Mouse (Mus musculus) intestine, embryonic 16.5 days (tissue): ENCODE data around the gene Galk1. TPM values are rescaled to one million over a fixed set of nuclear protein-coding genes. Genes with fewer than 3 reads are reported as not detected.

Experiments used
- ATAC-seq: fragments of 200-750 bp; cut with Nextera tagmentation; 2 replicates; pipeline ENCODE4 v1.8.0; 2017; ENCODE audit warnings: moderate TSS enrichment, moderate library complexity
- H3K27ac ChIP-seq: fragments of 300-500 bp; sonication (generic); 2 replicates; pipeline ENCODE4 v1.5.1; 2014; ENCODE audit warnings: mild to moderate bottlenecking, low read length
- H3K27me3 ChIP-seq: fragments of 300-500 bp; sonication (generic); replicated peaks from 2 replicates; pipeline ENCODE4 v1.6.1; 2014; ENCODE audit warnings: low read length, control low read depth, mixed read lengths; ENCODE audit not compliant: control insufficient read depth, insufficient read depth
- H3K36me3 ChIP-seq: fragments of 300-500 bp; sonication (generic); 2 replicates; pipeline ENCODE4 v1.6.1; 2014; ENCODE audit warnings: low read length, control low read depth; ENCODE audit not compliant: control insufficient read depth, insufficient read depth
- H3K4me1 ChIP-seq: fragments of 300-500 bp; sonication (generic); 2 replicates; pipeline ENCODE4 v1.6.1; 2014; ENCODE audit warnings: low read length, control low read depth, mixed read lengths; ENCODE audit not compliant: control insufficient read depth, insufficient read depth
- H3K4me2 ChIP-seq: fragments of 300-500 bp; sonication (generic); 2 replicates; pipeline ENCODE4 v1.6.1; 2014; ENCODE audit warnings: low read depth, low read length, control low read depth
- H3K4me3 ChIP-seq: fragments of 300-500 bp; sonication (generic); 2 replicates; pipeline ENCODE4 v1.5.1; 2014; ENCODE audit warnings: mild to moderate bottlenecking, low read length
- H3K9ac ChIP-seq: fragments of 300-500 bp; sonication (generic); 2 replicates; pipeline ENCODE4 v1.6.1; 2014; ENCODE audit warnings: low read depth, low read length
- H3K9me3 ChIP-seq: fragments of 300-500 bp; sonication (generic); 2 replicates; pipeline ENCODE4 v1.6.1; 2016; ENCODE audit warnings: low read length, control low read depth; ENCODE audit not compliant: control insufficient read depth
- WGBS: fragments of 180-500 bp; shearing (Covaris S2); extraction: QIAGEN DNeasy Blood & Tissue Kit; methylation state at CpG from one replicate; pipeline ENCODE4 v1.1.7; 2014; 5-methylcytosine and 5-hydroxymethylcytosine counted together
- polyA plus RNA-seq: library from polyadenylated mRNA; unstranded; fragments of >200 nt; fragmentation: Nextera tagmentation; extraction: Ambion mirVana; gene quantifications from 2 replicates; pipeline ENCODE4 v1.2.1, GENCODE M21; 2015

The Galk1 gene
- polyA plus RNA-seq, 1 experiment from 2014 or later = 360 TPM

- Histone ChIP-seq H3K36me3 (peaks cover 66% of the 10 kb centered on the region), H3K9ac (no peak overlapping the region), H3K4me3 (no peak overlapping the region), H3K27ac (no peak overlapping the region), H3K4me1 (no peaks in the 10 kb centered on the region), H3K27me3 (no peaks in the 10 kb centered on the region), H3K9me3 (no peaks in the 10 kb centered on the region), H3K4me2 (no peak overlapping the region)
- 91% methylated on average over 9 of the region's 9 CpGs for WGBS
- no peak for ATAC-seq
These were observed 41.2 kb upstream of the Galk1 start for GRCm38 (mm10) chr11:116053510-116054229.

DNA sequence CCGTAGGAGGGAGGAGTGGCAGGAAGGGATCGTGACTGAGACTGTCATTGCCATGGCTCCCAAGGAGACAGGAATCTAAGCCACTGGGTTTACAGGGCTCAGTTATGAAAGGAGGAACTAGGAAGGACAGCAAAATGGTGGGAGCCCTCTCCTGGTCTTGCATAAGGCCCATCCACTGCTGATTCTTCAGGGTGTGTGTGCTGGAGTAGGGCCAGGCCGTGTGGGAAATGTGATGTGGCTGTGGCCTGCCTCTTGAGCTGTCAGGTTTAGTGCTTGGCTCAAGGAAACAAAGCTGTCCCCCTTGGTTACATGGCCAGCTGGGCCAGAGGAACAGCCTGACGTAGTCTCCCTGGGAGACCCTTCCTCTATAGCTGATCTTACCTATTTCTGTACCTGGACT lies 37.7 kb upstream of the Galk1 start:
- H3K36me3 ChIP-seq = peaks cover 55% of the 10 kb centered on the region
- WGBS = 84% methylated on average over 4 of the region's 4 CpGs
- no peak for ATAC-seq

GRCm38 (mm10) chr11:116049610-116050009 lies 37.1 kb upstream of the Galk1 start:
- Histone ChIP-seq H3K27ac (no peak overlapping the region), H3K4me3 (no peak overlapping the region), H3K9me3 (no peaks in the 10 kb centered on the region), H3K9ac (no peak overlapping the region), H3K27me3 (no peaks in the 10 kb centered on the region), H3K4me1 (no peaks in the 10 kb centered on the region), H3K36me3 (peaks cover 50% of the 10 kb centered on the region), H3K4me2 (no peak overlapping the region)
- 79% methylated on average over 2 of the region's 2 CpGs for WGBS
- ATAC-seq = no peak

More for the DNA sequence above, 37.7 kb upstream of the Galk1 start:
- Histone ChIP-seq H3K27me3 (no peaks in the 10 kb centered on the region), H3K27ac (no peak overlapping the region), H3K9ac (no peak overlapping the region), H3K4me2 (no peak overlapping the region), H3K9me3 (no peaks in the 10 kb centered on the region), H3K4me1 (no peaks in the 10 kb centered on the region), H3K4me3 (no peak overlapping the region)

GRCm38 (mm10) chr11:116045173-116045572 lies 32.7 kb upstream of the Galk1 start:
- WGBS = 95% methylated on average over 6 of the region's 6 CpGs
- H3K27ac ChIP-seq = no peak overlapping the region
- H3K9me3 ChIP-seq = no peaks in the 10 kb centered on the region
- H3K4me3 ChIP-seq = no peak overlapping the region
- no peaks in the 10 kb centered on the region for H3K4me1 ChIP-seq
- H3K4me2 ChIP-seq = no peak overlapping the region
- H3K27me3 ChIP-seq = no peaks in the 10 kb centered on the region
- H3K36me3 ChIP-seq = peaks cover 30% of the 10 kb centered on the region
- H3K9ac ChIP-seq = no peak overlapping the region
- no peak for ATAC-seq

GRCm38 (mm10) chr11:116043286-116043685 lies 30.8 kb upstream of the Galk1 start:
- Histone ChIP-seq H3K36me3 (peaks cover 13% of the 10 kb centered on the region), H3K27me3 (no peaks in the 10 kb centered on the region), H3K9me3 (no peaks in the 10 kb centered on the region), H3K27ac (no peak overlapping the region), H3K9ac (no peak overlapping the region), H3K4me2 (no peak overlapping the region), H3K4me3 (no peak overlapping the region), H3K4me1 (no peaks in the 10 kb centered on the region)
- WGBS = 96% methylated on average over 1 of the region's 1 CpGs
- ATAC-seq = no peak

GRCm38 (mm10) chr11:116042372-116043138 lies 30.0 kb upstream of the Galk1 start:
- Histone ChIP-seq H3K9ac (no peak overlapping the region), H3K27me3 (no peaks in the 10 kb centered on the region), H3K4me3 (no peak overlapping the region), H3K36me3 (peaks cover 10% of the 10 kb centered on the region; the same call in 1 of the 2 replicates), H3K4me2 (no peak overlapping the region), H3K27ac (no peak overlapping the region), H3K9me3 (no peaks in the 10 kb centered on the region), H3K4me1 (no peaks in the 10 kb centered on the region)
- no peak for ATAC-seq
- WGBS = 80% methylated on average over 5 of the region's 5 CpGs

GRCm38 (mm10) chr11:116041833-116042232 lies 29.3 kb upstream of the Galk1 start:
- Histone ChIP-seq H3K4me2 (no peak overlapping the region), H3K9ac (no peak overlapping the region), H3K36me3 (peaks cover 10% of the 10 kb centered on the region; the same call in 1 of the 2 replicates), H3K27me3 (no peaks in the 10 kb centered on the region), H3K4me1 (no peaks in the 10 kb centered on the region), H3K4me3 (no peak overlapping the region), H3K9me3 (no peaks in the 10 kb centered on the region), H3K27ac (no peak overlapping the region)
- no peak for ATAC-seq
- WGBS = 99% methylated on average over 2 of the region's 2 CpGs

DNA sequence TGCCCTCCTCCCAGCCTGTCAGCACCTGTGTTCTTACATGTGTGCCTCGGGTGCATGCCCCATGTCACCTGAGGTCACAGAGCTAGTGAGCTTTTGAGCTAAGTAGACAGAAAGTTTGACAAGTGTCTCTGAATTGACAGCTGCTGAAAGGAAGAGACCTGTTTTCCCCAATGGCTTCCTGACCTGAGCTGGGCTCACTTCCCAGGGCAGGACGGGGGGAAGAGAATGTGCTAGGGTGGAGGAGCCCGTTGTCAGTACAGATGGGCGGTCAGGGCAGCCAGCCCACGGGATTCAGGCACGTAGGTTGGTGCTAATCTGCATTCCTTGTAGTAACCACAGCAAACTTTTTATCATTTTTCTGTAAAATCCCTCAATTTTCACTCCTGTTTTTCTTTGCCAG lies 28.1 kb upstream of the Galk1 start:
- ATAC-seq = no peak
- no peak overlapping the region for H3K27ac ChIP-seq
- no peaks in the 10 kb centered on the region for H3K27me3 ChIP-seq
- WGBS = 88% methylated on average over 6 of the region's 6 CpGs
- no peaks in the 10 kb centered on the region for H3K9me3 ChIP-seq
- no peak overlapping the region for H3K4me2 ChIP-seq
- no peaks in the 10 kb centered on the region for H3K4me1 ChIP-seq
- no peak overlapping the region for H3K9ac ChIP-seq
- peaks cover 8% of the 10 kb centered on the region; the same call in 1 of the 2 replicates for H3K36me3 ChIP-seq
- no peak overlapping the region for H3K4me3 ChIP-seq

DNA sequence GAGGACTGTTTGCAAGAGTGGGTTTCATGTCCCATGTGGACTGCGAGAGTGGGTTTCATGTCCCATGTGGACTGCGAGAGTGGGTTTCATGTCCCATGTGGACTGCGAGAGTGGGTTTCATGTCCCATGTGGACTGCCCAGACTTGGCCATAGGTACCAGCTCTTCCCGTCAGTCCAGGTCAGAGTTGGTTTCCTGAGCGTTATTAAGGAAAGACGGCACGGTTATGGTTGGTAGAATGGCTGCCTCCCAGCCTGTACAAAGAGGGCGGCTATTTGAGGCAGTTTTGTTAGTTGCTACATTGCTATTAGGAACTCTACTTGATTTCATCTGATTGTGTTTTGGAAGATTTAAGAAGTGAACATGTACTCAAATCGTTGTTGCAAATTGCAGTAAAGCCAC lies 25.3 kb upstream of the Galk1 start:
- Histone ChIP-seq H3K4me1 (peaks cover under 1% of the 10 kb centered on the region; the same call in 1 of the 2 replicates), H3K4me2 (no peak overlapping the region), H3K27me3 (no peaks in the 10 kb centered on the region), H3K9me3 (no peaks in the 10 kb centered on the region), H3K27ac (no peak overlapping the region), H3K36me3 (peaks cover 3% of the 10 kb centered on the region; the same call in 1 of the 2 replicates), H3K4me3 (no peak overlapping the region), H3K9ac (no peak overlapping the region)
- 90% methylated on average over 9 of the region's 9 CpGs for WGBS
- no peak for ATAC-seq
